Mouse (Mus musculus) forebrain, embryonic 10.5 days (tissue): ENCODE measurements around the gene Sec1. TPM values are rescaled to one million over a fixed set of nuclear protein-coding genes. Genes with fewer than 3 reads are reported as not detected.
"Not testable (repeated sequence)": the region's sequence is repeated elsewhere in the genome, so short reads cannot be mapped to it uniquely, and the experiment has no call there.

Source experiments
- DNase-seq: peaks from one replicate; pipeline ENCODE4 v3.0.0-alpha.2; 2017; ENCODE audit warnings: low spot score; ENCODE audit errors: extremely low spot score
- H3K27ac ChIP-seq: fragments of 300-500 bp; sonication (generic); 2 replicates; pipeline ENCODE4 v1.5.1; 2016; ENCODE audit warnings: mild to moderate bottlenecking
- H3K27me3 ChIP-seq: fragments of 300-500 bp; sonication (generic); 2 replicates; pipeline ENCODE4 v1.6.1; 2016; ENCODE audit warnings: mild to moderate bottlenecking; ENCODE audit not compliant: poor library complexity, severe bottlenecking
- H3K36me3 ChIP-seq: fragments of 300-500 bp; sonication (generic); replicated peaks from 2 replicates; pipeline ENCODE4 v1.6.1; 2016; ENCODE audit warnings: mild to moderate bottlenecking, moderate library complexity
- H3K4me1 ChIP-seq: fragments of 300-500 bp; sonication (generic); 2 replicates; pipeline ENCODE4 v1.6.1; 2016
- H3K4me3 ChIP-seq: fragments of 300-500 bp; sonication (generic); 2 replicates; pipeline ENCODE4 v1.5.1; 2016; ENCODE audit warnings: mild to moderate bottlenecking, moderate library complexity
- H3K9me3 ChIP-seq: fragments of 300-500 bp; sonication (generic); 2 replicates; pipeline ENCODE4 v1.6.1; 2016; ENCODE audit warnings: mild to moderate bottlenecking, moderate library complexity
- WGBS: fragments of 180-500 bp; shearing (Covaris S2); methylation state at CpG from one replicate; pipeline ENCODE4 v1.1.7; 2016; 5-methylcytosine and 5-hydroxymethylcytosine counted together
- polyA plus RNA-seq: library from polyadenylated mRNA; unstranded; fragments of >200 nt; fragmentation: Nextera tagmentation; extraction: Ambion mirVana; gene quantifications from 2 replicates; pipeline ENCODE4 v1.2.1, GENCODE M21; 2016

Gene Sec1
- polyA plus RNA-seq, 1 experiment from 2014 or later: 0.78 TPM

- peaks cover 7% of the 10 kb centered on the region; the same call in 1 of the 2 replicates for H3K27me3 ChIP-seq
- no peak overlapping the region for H3K27ac ChIP-seq
- 87% methylated on average over 8 of the region's 8 CpGs for WGBS
- DNase-seq: no peak
- H3K36me3 ChIP-seq: no peaks in the 10 kb centered on the region
- peaks cover 46% of the 10 kb centered on the region for H3K4me1 ChIP-seq
- H3K9me3 ChIP-seq: no peaks in the 10 kb centered on the region
- H3K4me3 ChIP-seq: no peak overlapping the region
These were observed 13.0 kb downstream of the Sec1 start for GRCm38 (mm10) chr7:45681046-45681736.

- WGBS: 74% methylated on average over 14 of the region's 14 CpGs
- no peak overlapping the region for H3K27ac ChIP-seq
- H3K4me1 ChIP-seq: peaks cover 35% of the 10 kb centered on the region
- no peaks in the 10 kb centered on the region for H3K27me3 ChIP-seq
- no peaks in the 10 kb centered on the region for H3K36me3 ChIP-seq
- H3K4me3 ChIP-seq: no peak overlapping the region
- no peaks in the 10 kb centered on the region for H3K9me3 ChIP-seq
- no peak for DNase-seq
These were observed 14.1 kb downstream of the Sec1 start for GRCm38 (mm10) chr7:45679966-45680621.

DNA sequence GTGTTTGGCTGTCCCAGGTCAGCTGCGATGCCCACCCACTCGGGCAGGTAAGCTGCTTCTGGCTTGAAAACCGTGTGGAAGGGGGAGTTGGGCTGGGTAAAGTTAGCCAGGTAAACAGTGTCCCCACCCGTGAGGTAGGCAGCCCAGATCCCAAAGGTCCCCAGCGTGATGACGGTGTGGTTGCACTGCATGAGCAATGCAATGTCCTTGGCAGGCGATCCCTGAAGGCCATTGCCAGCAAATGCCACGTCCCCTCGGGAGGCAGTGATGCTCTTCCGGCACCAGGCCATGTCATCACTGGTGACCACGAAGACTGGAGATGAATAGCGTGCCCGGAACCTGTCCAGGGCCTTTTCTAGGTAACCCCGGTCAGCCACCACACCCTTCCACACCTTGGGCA is 15.7 kb downstream of the Sec1 start:
- Histone ChIP-seq H3K9me3 (no peaks in the 10 kb centered on the region), H3K36me3 (no peaks in the 10 kb centered on the region), H3K27ac (no peak overlapping the region), H3K27me3 (no peaks in the 10 kb centered on the region), H3K4me1 (peaks cover 21% of the 10 kb centered on the region), H3K4me3 (no peak overlapping the region)
- 96% methylated on average over 14 of the region's 14 CpGs for WGBS
- DNase-seq: no peak

GRCm38 (mm10) chr7:45677627-45678295 is 16.4 kb downstream of the Sec1 start:
- Histone ChIP-seq H3K9me3 (no peaks in the 10 kb centered on the region), H3K27ac (0 out of 2 replicates have a peak overlapping the region, but pooled peaks have one; percentile 4), H3K4me1 (peaks cover 13% of the 10 kb centered on the region), H3K27me3 (no peaks in the 10 kb centered on the region), H3K4me3 (no peak overlapping the region), H3K36me3 (no peaks in the 10 kb centered on the region)
- 88% methylated on average over 7 of the region's 7 CpGs for WGBS
- DNase-seq: no peak

- Histone ChIP-seq H3K27me3 (no peaks in the 10 kb centered on the region), H3K36me3 (no peaks in the 10 kb centered on the region), H3K4me3 (no peak overlapping the region), H3K27ac (no peak overlapping the region), H3K4me1 (peaks cover 24% of the 10 kb centered on the region), H3K9me3 (peaks cover 3% of the 10 kb centered on the region; the same call in 1 of the 2 replicates)
- 94% methylated on average over 9 of the region's 9 CpGs for WGBS
- DNase-seq: no peak
These were observed 25.3 kb downstream of the Sec1 start for GRCm38 (mm10) chr7:45668921-45669320.

- H3K4me3 ChIP-seq: no peak overlapping the region
- H3K9me3 ChIP-seq: peaks cover 3% of the 10 kb centered on the region; the same call in 1 of the 2 replicates
- H3K4me1 ChIP-seq: peaks cover 31% of the 10 kb centered on the region
- 65% methylated on average over 14 of the region's 14 CpGs for WGBS
- H3K36me3 ChIP-seq: no peaks in the 10 kb centered on the region
- no peaks in the 10 kb centered on the region for H3K27me3 ChIP-seq
- H3K27ac ChIP-seq: no peak overlapping the region
- DNase-seq: no peak
These were observed 26.4 kb downstream of the Sec1 start for GRCm38 (mm10) chr7:45667761-45668160.

GRCm38 (mm10) chr7:45666161-45666560 is 28.0 kb downstream of the Sec1 start, which contains the start of gene Fut2:
Gene Fut2, minus strand, starts transcription at chr7:45666394.
- H3K4me3 ChIP-seq: no peak within 1 kb of the TSS
- H3K9me3 ChIP-seq: peaks cover 3% of the 10 kb centered on the region; the same call in 1 of the 2 replicates
- H3K4me1 ChIP-seq: peaks cover 31% of the 10 kb centered on the region
- no peak within 1 kb of the TSS; the same call in 1 of the 2 replicates for H3K27ac ChIP-seq
- DNase-seq: no peak
- WGBS: 79% methylated on average over 7 of the region's 7 CpGs
- no peaks in the 10 kb centered on the region for H3K36me3 ChIP-seq
- no peaks in the 10 kb centered on the region for H3K27me3 ChIP-seq

GRCm38 (mm10) chr7:45665303-45666138 is 28.7 kb downstream of the Sec1 start:
- H3K27ac ChIP-seq: no peak overlapping the region; the same call in 1 of the 2 replicates
- H3K4me3 ChIP-seq: no peak overlapping the region
- H3K9me3 ChIP-seq: peaks cover 3% of the 10 kb centered on the region; the same call in 1 of the 2 replicates
- no peak for DNase-seq
- no peaks in the 10 kb centered on the region for H3K36me3 ChIP-seq
- WGBS: 62% methylated on average over 13 of the region's 13 CpGs
- no peaks in the 10 kb centered on the region for H3K27me3 ChIP-seq
- H3K4me1 ChIP-seq: peaks cover 31% of the 10 kb centered on the region

- H3K27ac ChIP-seq, DNase-seq, H3K4me3 ChIP-seq, H3K36me3 ChIP-seq, H3K27me3 ChIP-seq: not testable (repeated sequence)
- Histone ChIP-seq H3K4me1 (peaks cover 31% of the 10 kb centered on the region), H3K9me3 (peaks cover 10% of the 10 kb centered on the region)
- 94% methylated on average over 6 of the region's 6 CpGs for WGBS
These were observed 32.5 kb downstream of the Sec1 start for GRCm38 (mm10) chr7:45661702-45662101.

DNA sequence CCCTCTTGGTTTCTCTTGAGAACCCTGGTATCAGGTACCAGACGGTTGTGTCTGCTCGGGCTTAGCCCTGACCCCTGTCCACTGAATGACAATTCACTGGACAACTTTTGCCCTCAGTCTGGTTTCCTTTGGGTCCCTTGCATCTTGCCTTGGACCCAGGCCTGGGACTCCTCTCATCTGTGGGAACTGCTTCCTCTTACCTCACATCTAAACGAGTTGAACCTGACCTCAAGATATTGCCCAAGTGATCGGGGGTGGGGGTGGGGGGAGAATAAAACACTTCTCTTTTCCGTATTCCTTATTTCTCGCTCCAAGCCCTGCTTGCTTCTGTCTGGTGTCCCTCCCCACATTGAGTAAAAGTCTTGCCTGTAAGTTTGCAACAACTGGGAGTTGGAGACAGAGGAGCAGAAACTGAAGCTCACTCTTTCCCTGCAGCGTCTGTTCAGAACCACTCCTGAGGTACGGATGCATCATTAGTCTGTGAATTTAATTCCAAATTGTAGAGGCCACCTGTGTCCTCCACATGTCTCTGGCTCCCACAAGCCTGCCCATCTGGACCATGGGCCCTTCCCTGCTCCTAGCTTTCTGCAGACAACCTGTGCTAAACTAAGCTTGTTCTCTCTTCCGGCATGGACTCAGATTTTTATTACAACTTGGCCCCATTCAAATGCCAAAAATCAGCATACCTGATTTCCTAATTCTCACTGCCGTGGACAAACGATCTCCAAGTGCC is 33.3 kb downstream of the Sec1 start:
- no peaks in the 10 kb centered on the region for H3K27me3 ChIP-seq
- H3K4me3 ChIP-seq: no peak overlapping the region
- 89% methylated on average over 11 of the region's 11 CpGs for WGBS
- no peak for DNase-seq
- peaks cover 10% of the 10 kb centered on the region for H3K9me3 ChIP-seq
- H3K27ac ChIP-seq: no peak overlapping the region
- H3K36me3 ChIP-seq: no peaks in the 10 kb centered on the region
- peaks cover 33% of the 10 kb centered on the region for H3K4me1 ChIP-seq

DNA sequence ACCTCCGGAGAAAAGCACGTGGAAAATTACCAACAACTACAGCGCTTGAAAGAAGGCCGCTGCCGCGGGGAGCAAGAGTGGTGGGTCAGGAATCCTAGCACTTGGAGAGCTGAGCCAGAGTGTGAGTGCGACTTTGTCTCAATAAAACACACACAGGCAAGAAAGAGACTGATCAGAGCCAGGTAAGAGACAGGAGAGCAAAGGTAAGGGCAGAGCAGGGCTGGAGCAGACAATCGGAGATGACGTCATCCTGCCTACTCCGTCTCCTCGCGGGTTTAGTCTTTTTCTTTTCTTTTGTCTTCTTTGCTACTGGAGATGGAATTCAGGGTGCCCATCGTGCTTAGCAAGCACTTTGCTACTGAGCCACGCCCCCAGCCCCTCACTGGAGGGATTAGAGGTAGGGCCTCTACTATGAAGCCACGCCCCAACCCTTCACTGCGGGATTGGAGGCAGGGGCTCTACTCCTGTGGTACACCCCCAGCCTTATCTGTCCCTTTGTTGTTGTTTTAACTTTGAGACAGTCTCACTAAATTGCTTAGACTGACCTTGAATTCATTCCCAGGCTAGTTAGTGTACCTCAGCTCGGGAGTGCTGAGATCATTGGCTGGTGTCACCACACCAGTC is 39.7 kb downstream of the Sec1 start:
- peaks cover 10% of the 10 kb centered on the region for H3K9me3 ChIP-seq
- 28% methylated on average over 17 of the region's 17 CpGs for WGBS
- H3K27ac ChIP-seq: peak overlapping the region; percentile 63
- no peaks in the 10 kb centered on the region for H3K36me3 ChIP-seq
- no peak for DNase-seq
- H3K27me3 ChIP-seq: no peaks in the 10 kb centered on the region
- peak overlapping the region; percentile 28 for H3K4me3 ChIP-seq
- peaks cover 20% of the 10 kb centered on the region for H3K4me1 ChIP-seq
